Mouse (Mus musculus): Measurements from ENCODE around the gene Tas2r138.
"Not testable (repeated sequence)": the region's sequence is repeated elsewhere in the genome, so short reads cannot be mapped to it uniquely, and the experiment has no call there.

Tas2r138 gene

GRCm38 (mm10) chr6:40613260-40613852, at the start of gene Tas2r138:
TSS of gene Tas2r138 (minus strand) at chr6:40613310.
- no peak for DNase-seq

GRCm38 (mm10) chr6:40660930-40661329, 47.8 kb upstream of the Tas2r138 start:
- DNase-seq: no peak

- DNase-seq: no peak
These were observed 37.8 kb upstream of the Tas2r138 start for GRCm38 (mm10) chr6:40650953-40651352.

- no peak for DNase-seq
These were observed 32.6 kb upstream of the Tas2r138 start for GRCm38 (mm10) chr6:40645701-40646100.

- no peak for DNase-seq
These were observed 27.8 kb upstream of the Tas2r138 start for GRCm38 (mm10) chr6:40640710-40641538.

- no peak for DNase-seq
These were observed 24.6 kb upstream of the Tas2r138 start for GRCm38 (mm10) chr6:40637755-40638154.

GRCm38 (mm10) chr6:40635559-40635958, 22.4 kb upstream of the Tas2r138 start:
- DNase-seq: no peak

GRCm38 (mm10) chr6:40634640-40635071, 21.5 kb upstream of the Tas2r138 start:
- DNase-seq: no peak

GRCm38 (mm10) chr6:40628406-40629000, 15.4 kb upstream of the Tas2r138 start, which contains the start of gene Mgam:
TSS of gene Mgam (plus strand) at chr6:40628831.
- DNase-seq: no peak

GRCm38 (mm10) chr6:40626111-40626510, 13.0 kb upstream of the Tas2r138 start:
- no peak for DNase-seq

- peak; percentile 62 for DNase-seq
These were observed 4.9 kb upstream of the Tas2r138 start for GRCm38 (mm10) chr6:40617965-40618364.

- DNase-seq: no peak
These were observed 2.9 kb downstream of the Tas2r138 start for GRCm38 (mm10) chr6:40610244-40610643.

- DNase-seq: no peak
These were observed 5.7 kb downstream of the Tas2r138 start for GRCm38 (mm10) chr6:40607431-40607830.

GRCm38 (mm10) chr6:40598546-40598945, 14.6 kb downstream of the Tas2r138 start:
- not testable (repeated sequence) for DNase-seq

GRCm38 (mm10) chr6:40594804-40595550, 18.1 kb downstream of the Tas2r138 start:
- no peak for DNase-seq

GRCm38 (mm10) chr6:40588346-40588745, 24.8 kb downstream of the Tas2r138 start:
- no peak for DNase-seq

GRCm38 (mm10) chr6:40585645-40586044, 27.5 kb downstream of the Tas2r138 start, which contains the start of gene Clec5a:
TSS of gene Clec5a (minus strand) at chr6:40585821.
- DNase-seq: no peak

GRCm38 (mm10) chr6:40584336-40584735, 28.8 kb downstream of the Tas2r138 start:
- DNase-seq: no peak

- DNase-seq: no peak
These were observed 36.8 kb downstream of the Tas2r138 start for GRCm38 (mm10) chr6:40576305-40576704.

- DNase-seq: no peak
These were observed 39.5 kb downstream of the Tas2r138 start for GRCm38 (mm10) chr6:40573618-40574017.

GRCm38 (mm10) chr6:40569187-40569586, 43.9 kb downstream of the Tas2r138 start, which contains the start of gene Olfr460:
TSS of gene Olfr460 (plus strand) at chr6:40569487.
- no peak for DNase-seq

Measured in lung, postnatal 14 days (tissue).